Mouse (Mus musculus): Measurements from ENCODE around the gene Iqcc. TPM values are rescaled to one million over a fixed set of nuclear protein-coding genes. Genes with fewer than 3 reads are reported as not detected.

Iqcc gene
- polyA plus RNA-seq, 1 experiment from 2014 or later = 35.1 TPM

DNA sequence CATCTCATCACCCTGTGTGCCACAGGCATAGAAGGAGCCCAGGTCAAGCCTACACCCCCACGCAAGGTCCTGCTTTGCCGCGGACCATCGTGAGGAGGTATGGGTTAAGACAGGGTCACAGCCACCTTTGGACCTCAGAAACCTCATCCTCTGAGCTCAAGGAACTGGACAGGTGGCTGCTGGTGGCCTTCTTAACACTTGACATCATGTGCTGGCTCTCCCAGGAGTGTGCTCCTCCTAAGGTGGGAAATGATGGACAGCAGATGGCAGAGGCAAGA is 45.9 kb downstream of the Iqcc start:
- 99% methylated on average over 4 of the region's 4 CpGs for WGBS
- no peaks in the 10 kb centered on the region for H3K9me3 ChIP-seq
- no peaks in the 10 kb centered on the region for H3K36me3 ChIP-seq
- H3K27me3 ChIP-seq = no peaks in the 10 kb centered on the region
- no peak overlapping the region for H3K9ac ChIP-seq
- H3K4me1 ChIP-seq (replicated peaks) = peaks cover 8% of the 10 kb centered on the region
- ATAC-seq (ENCODE audit: low read depth) = no peak
- H3K4me2 ChIP-seq = no peak overlapping the region
- H3K4me3 ChIP-seq = no peak overlapping the region
- H3K27ac ChIP-seq (replicated peaks) = no peak overlapping the region

DNA sequence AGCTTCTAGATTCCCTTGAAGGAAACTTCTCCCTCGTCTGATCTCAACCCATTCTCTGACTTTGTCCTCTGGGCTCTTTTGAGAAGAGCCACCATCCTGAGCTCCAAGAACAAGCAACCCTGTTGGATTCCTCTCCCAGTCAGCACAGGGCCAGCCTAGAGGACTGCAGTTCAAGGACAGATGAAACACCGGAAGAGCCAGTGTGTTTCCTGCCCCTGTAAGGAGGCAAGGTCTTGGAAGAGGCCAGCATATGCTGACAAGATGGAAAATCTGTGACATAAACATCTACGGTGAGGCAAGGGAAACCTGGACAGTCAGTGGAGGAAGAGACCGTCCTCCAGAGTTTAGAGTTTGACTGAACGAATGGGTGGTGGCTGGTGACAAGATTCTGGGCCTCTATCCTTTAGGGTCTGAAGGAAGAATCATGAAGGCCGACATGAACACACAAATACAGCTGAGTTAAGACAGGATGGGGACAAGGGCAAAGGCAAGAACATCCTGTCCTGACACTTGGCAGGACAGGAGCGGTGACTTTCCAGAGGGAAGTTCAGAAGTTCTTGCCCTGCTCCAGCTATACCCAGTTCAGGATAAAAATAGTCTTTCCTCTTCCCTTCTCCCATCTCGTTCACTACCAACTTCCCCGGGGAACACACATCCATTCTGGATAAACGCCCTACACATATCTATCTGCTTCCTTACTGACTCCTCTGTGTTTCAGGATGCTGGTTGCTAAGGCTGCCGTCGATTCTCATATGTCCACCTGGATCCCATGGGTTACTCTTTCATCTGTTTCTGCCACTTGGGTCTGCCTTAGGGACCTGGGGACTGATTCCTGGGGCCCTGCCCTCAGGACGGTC is 46.4 kb downstream of the Iqcc start:
- Histone ChIP-seq H3K9ac (no peak overlapping the region), H3K4me1 (replicated peaks) (peaks cover 8% of the 10 kb centered on the region)
- WGBS = 88% methylated on average over 13 of the region's 13 CpGs

DNA sequence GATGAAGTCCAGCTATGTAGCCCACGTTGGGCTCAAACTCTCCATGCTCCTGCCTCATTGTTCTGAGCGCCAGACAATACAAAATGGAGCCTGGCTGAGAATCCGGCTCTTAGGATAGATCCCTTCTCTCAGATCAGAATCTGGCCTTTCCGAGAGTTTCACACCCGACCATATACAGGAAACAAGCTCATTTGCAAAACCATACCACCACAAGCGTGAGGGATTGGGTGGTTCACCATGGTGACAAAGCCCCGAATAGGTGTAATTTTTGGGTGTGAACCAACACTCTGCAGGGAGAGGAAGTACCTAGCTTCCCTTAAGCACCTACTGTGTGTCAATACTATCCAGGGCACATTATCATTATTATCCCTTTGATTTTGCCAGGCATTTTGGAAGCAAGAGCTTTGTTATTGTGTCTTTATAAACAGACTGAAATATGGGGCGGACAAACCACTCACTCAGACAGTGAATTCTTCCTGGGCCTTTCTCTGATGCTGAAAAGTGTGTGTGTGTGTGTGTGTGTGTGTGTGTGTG is 47.3 kb downstream of the Iqcc start:
- no peak overlapping the region for H3K4me2 ChIP-seq
- H3K4me3 ChIP-seq = no peak overlapping the region
- H3K4me1 ChIP-seq (replicated peaks) = no peaks in the 10 kb centered on the region; the same call in 1 of the 2 replicates
- no peaks in the 10 kb centered on the region for H3K36me3 ChIP-seq
- H3K9me3 ChIP-seq = no peaks in the 10 kb centered on the region
- H3K27ac ChIP-seq (replicated peaks) = no peak overlapping the region
- H3K9ac ChIP-seq = no peak overlapping the region
- no peaks in the 10 kb centered on the region for H3K27me3 ChIP-seq
- no peak for ATAC-seq (ENCODE audit: low read depth)
- 80% methylated on average over 8 of the region's 8 CpGs for WGBS

More for the DNA sequence above, 46.4 kb downstream of the Iqcc start:
- H3K27me3 ChIP-seq = no peaks in the 10 kb centered on the region
- H3K4me2 ChIP-seq = no peak overlapping the region
- no peak overlapping the region for H3K4me3 ChIP-seq
- H3K27ac ChIP-seq (replicated peaks) = no peak overlapping the region
- H3K36me3 ChIP-seq = no peaks in the 10 kb centered on the region
- no peak for ATAC-seq (ENCODE audit: low read depth)
- no peaks in the 10 kb centered on the region for H3K9me3 ChIP-seq

DNA sequence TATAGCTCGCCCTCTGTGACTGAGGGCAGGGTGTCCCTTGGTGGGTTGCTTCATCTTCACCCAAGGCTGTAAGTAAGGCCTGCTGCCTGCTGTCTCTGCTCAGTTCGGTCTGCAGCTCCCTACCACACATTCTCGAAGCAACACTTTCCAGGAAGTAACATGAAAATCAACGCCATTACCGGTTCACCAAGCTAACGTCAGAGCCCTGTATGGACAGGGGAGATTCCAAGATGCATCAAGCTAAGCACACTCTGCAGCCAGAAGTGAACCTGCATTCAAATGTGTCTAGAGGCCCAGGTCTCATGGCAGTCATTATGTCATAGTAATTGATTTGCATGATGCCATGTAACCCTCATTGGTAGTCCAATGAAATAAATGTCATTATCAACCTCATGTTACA is 48.9 kb downstream of the Iqcc start:
- Histone ChIP-seq H3K4me1 (replicated peaks) (no peaks in the 10 kb centered on the region; the same call in 1 of the 2 replicates), H3K9ac (no peak overlapping the region), H3K36me3 (no peaks in the 10 kb centered on the region), H3K27me3 (no peaks in the 10 kb centered on the region), H3K9me3 (no peaks in the 10 kb centered on the region), H3K4me3 (no peak overlapping the region), H3K27ac (replicated peaks) (no peak overlapping the region), H3K4me2 (no peak overlapping the region)
- 89% methylated on average over 6 of the region's 6 CpGs for WGBS
- no peak for ATAC-seq (ENCODE audit: low read depth)

DNA sequence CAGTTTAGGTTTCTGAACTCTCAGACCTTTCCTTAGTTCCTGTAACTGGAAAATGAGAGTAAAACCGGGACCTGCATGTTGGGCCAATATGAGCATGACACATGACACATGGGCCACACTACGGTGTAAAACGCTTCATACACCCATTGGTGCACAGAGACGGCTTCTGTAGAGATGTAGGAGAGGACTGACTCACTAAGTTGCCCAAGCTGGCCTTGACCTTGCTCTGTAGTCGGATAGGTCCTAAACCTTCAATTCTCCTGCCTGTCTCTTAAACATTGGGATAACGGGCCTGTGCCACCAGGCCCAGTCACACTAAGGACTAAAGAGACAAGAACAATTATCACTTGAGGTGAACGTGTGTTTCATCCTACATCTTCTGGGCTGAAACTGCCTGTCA is 50.5 kb downstream of the Iqcc start:
- Histone ChIP-seq H3K36me3 (no peaks in the 10 kb centered on the region), H3K4me3 (no peak overlapping the region), H3K4me2 (no peak overlapping the region), H3K4me1 (replicated peaks) (0 out of 2 replicates have a peak, but pooled peaks cover 5% of the 10 kb centered on the region), H3K9ac (no peak overlapping the region), H3K27me3 (no peaks in the 10 kb centered on the region), H3K9me3 (no peaks in the 10 kb centered on the region), H3K27ac (replicated peaks) (no peak overlapping the region)
- no peak for ATAC-seq (ENCODE audit: low read depth)
- 95% methylated on average over 7 of the region's 7 CpGs for WGBS

DNA sequence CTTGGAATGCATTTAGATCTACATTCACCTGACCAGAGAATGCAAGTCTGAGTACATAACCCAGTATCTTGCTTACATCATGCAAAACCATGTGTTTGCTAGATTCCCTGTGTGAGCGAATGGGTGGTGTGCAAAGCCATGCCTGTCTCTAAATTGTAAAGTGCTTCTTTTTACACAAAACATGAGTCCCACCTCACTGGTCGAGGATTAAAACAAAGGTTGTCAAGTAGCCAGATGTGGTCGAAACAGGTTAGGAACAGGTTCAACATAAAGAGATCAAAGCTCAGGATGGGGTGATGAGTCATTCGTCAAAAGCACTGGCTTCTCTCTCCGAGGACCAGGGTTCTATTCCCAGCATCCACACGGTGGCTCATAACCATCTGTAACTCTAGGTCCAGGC is 53.8 kb downstream of the Iqcc start:
- H3K36me3 ChIP-seq = no peaks in the 10 kb centered on the region
- no peak for ATAC-seq (ENCODE audit: low read depth)
- 84% methylated on average over 6 of the region's 6 CpGs for WGBS
- no peak overlapping the region for H3K4me3 ChIP-seq
- H3K9me3 ChIP-seq = no peaks in the 10 kb centered on the region
- H3K9ac ChIP-seq = no peak overlapping the region
- H3K4me1 ChIP-seq (replicated peaks) = 0 out of 2 replicates have a peak, but pooled peaks cover 7% of the 10 kb centered on the region
- no peak overlapping the region for H3K27ac ChIP-seq (replicated peaks)
- no peaks in the 10 kb centered on the region for H3K27me3 ChIP-seq
- H3K4me2 ChIP-seq = no peak overlapping the region

Other genes starting within 250 kb of the Iqcc start
- 18.5 and 20.4 TPM in 2 replicates for gene Zbtb8a, start 241.0 kb downstream of the Iqcc start, polyA plus RNA-seq (2015; fragmentation: Nextera tagmentation; extraction: Ambion mirVana)
- 10.7 and 11.1 TPM in 2 replicates for gene Zbtb8b, start 178.2 kb downstream of the Iqcc start, polyA plus RNA-seq (2015; fragmentation: Nextera tagmentation; extraction: Ambion mirVana)
- 34.8 and 38.1 TPM in 2 replicates for gene Bsdc1, start 157.5 kb downstream of the Iqcc start, polyA plus RNA-seq (2015; fragmentation: Nextera tagmentation; extraction: Ambion mirVana)
- gene Tssk3, start 128.1 kb downstream of the Iqcc start, polyA plus RNA-seq (2015; fragmentation: Nextera tagmentation; extraction: Ambion mirVana) = not detected in 2 replicates
- not detected in 2 replicates for gene Fam229a, start 127.9 kb downstream of the Iqcc start, polyA plus RNA-seq (2015; fragmentation: Nextera tagmentation; extraction: Ambion mirVana)
- 1,745 and 1,831 TPM in 2 replicates for gene Marcksl1, start 105.5 kb downstream of the Iqcc start, polyA plus RNA-seq (2015; fragmentation: Nextera tagmentation; extraction: Ambion mirVana)
- gene Hdac1, start 76.4 kb downstream of the Iqcc start, polyA plus RNA-seq (2015; fragmentation: Nextera tagmentation; extraction: Ambion mirVana) = 116 and 120 TPM in 2 replicates
- 8.7 and 11.6 TPM in 2 replicates for gene Lck, start 45.5 kb downstream of the Iqcc start, polyA plus RNA-seq (2015; fragmentation: Nextera tagmentation; extraction: Ambion mirVana)
- gene Fam167b, start 40.5 kb downstream of the Iqcc start, polyA plus RNA-seq (2015; fragmentation: Nextera tagmentation; extraction: Ambion mirVana) = 0.73 and 1.5 TPM in 2 replicates
- gene Eif3i, start 18.5 kb downstream of the Iqcc start, polyA plus RNA-seq (2015; fragmentation: Nextera tagmentation; extraction: Ambion mirVana) = 209 and 223 TPM in 2 replicates
- 176 and 193 TPM in 2 replicates for gene Tmem234, start 18.4 kb downstream of the Iqcc start, polyA plus RNA-seq (2015; fragmentation: Nextera tagmentation; extraction: Ambion mirVana)
- gene Dcdc2b, start 4.8 kb downstream of the Iqcc start, polyA plus RNA-seq (2015; fragmentation: Nextera tagmentation; extraction: Ambion mirVana) = 2.8 and 3.5 TPM in 2 replicates
- 140 and 143 TPM in 2 replicates for gene Ccdc28b, start 4.8 kb upstream of the Iqcc start, polyA plus RNA-seq (2015; fragmentation: Nextera tagmentation; extraction: Ambion mirVana)
- 47.6 and 55.2 TPM in 2 replicates for gene Txlna, start 22.0 kb upstream of the Iqcc start, polyA plus RNA-seq (2015; fragmentation: Nextera tagmentation; extraction: Ambion mirVana)
- gene Kpna6, start 53.7 kb upstream of the Iqcc start, polyA plus RNA-seq (2015; fragmentation: Nextera tagmentation; extraction: Ambion mirVana) = 14.7 and 16.2 TPM in 2 replicates
- gene Tmem39b, start 77.7 kb upstream of the Iqcc start, polyA plus RNA-seq (2015; fragmentation: Nextera tagmentation; extraction: Ambion mirVana) = 13.5 TPM in 2 replicates
- gene Khdrbs1, start 123.2 kb upstream of the Iqcc start, polyA plus RNA-seq (2015; fragmentation: Nextera tagmentation; extraction: Ambion mirVana) = 150 and 165 TPM in 2 replicates
- gene Ptp4a2, start 192.1 kb upstream of the Iqcc start, polyA plus RNA-seq (2015; fragmentation: Nextera tagmentation; extraction: Ambion mirVana) = 288 and 293 TPM in 2 replicates